Mouse (Mus musculus) brain, adult 10 weeks (tissue): ENCODE data around the gene Aldh1a1. TPM values are rescaled to one million over a fixed set of nuclear protein-coding genes. Genes with fewer than 3 reads are reported as not detected.

Experiments
- polyA plus RNA-seq: library from polyadenylated mRNA; stranded (reverse); fragments of 350-450 nt; fragmentation: Illumina TruSeq; extraction: RNeasy Lipid Tissue Mini Kit (QIAGEN cat#74804); gene quantifications from one replicate; pipeline ENCODE4 v1.2.3, GENCODE M21; 2015; ENCODE audit warnings: low read depth, low replicate concordance

The Aldh1a1 gene
- 160 TPM for polyA plus RNA-seq

GRCm38 (mm10) chr19:20492491-20492890, at the start of gene Aldh1a1:
Gene Aldh1a1, plus strand, starts transcription at chr19:20492715.

Other genes starting within 250 kb of the Aldh1a1 start
- gene Anxa1, start 101.8 kb upstream of the Aldh1a1 start, polyA plus RNA-seq = 4.0 TPM
- 1.3 TPM for gene Aldh1a7, start 234.8 kb downstream of the Aldh1a1 start, polyA plus RNA-seq